In genomic region chr11:31481057-31481340, GRCm38 (mm10) we compare ENCODE assay signal across 17 mouse cellular contexts.
"Had no signal": no experiment of that assay in that cellular context is flagged by ENCODE, and none has a peak within 500 bp of the region (broad histone marks: within the 10 kb centered on the region; RNA-seq: fewer than 3 reads in every experiment).

No protein-coding gene starts in this region.

- H3K9ac ChIP-seq: intestine, embryonic 15.5 days; limb, embryonic 12.5 days; liver, embryonic 13.5 days; liver, postnatal 0 days; neural tube, embryonic 13.5 days had no signal

- H3K36me3 ChIP-seq: intestine, embryonic 15.5 days; limb, embryonic 12.5 days; liver, embryonic 13.5 days; neural tube, embryonic 13.5 days had no signal

- H3K9me3 ChIP-seq: intestine, embryonic 15.5 days; limb, embryonic 12.5 days; liver, embryonic 13.5 days; megakaryocyte, embryonic 14.5 days; neural tube, embryonic 13.5 days had no signal

- H3K27me3 ChIP-seq: intestine, embryonic 15.5 days; limb, embryonic 12.5 days; liver, embryonic 13.5 days; megakaryocyte, embryonic 14.5 days; neural tube, embryonic 13.5 days had no signal

- H3K4me3 ChIP-seq: intestine, embryonic 15.5 days; layer of hippocampus, adult 2 months; limb, embryonic 12.5 days; liver, embryonic 13.5 days; neural tube, embryonic 13.5 days had no signal

- DNase-seq: kidney, adult 18-20 months; kidney, postnatal 10 days; kidney, postnatal 4 days; liver; liver, embryonic 13.5 days; liver, postnatal 0 days; midbrain, embryonic 14.5 days; right cerebral cortex, postnatal 4 days; spleen, adult 18-20 months; thymus, adult 18-20 months; thymus, postnatal 14 days had no signal

- ATAC-seq: intestine, embryonic 15.5 days; liver, postnatal 0 days had no signal

- H3K4me2 ChIP-seq: intestine, embryonic 15.5 days; limb, embryonic 12.5 days; liver, embryonic 13.5 days; neural tube, embryonic 13.5 days had no signal

- H3K4me1 ChIP-seq: intestine, embryonic 15.5 days; limb, embryonic 12.5 days; neural tube, embryonic 13.5 days had no signal

- H3K27ac ChIP-seq: intestine, embryonic 15.5 days; layer of hippocampus, adult 2 months; limb, embryonic 12.5 days; liver, embryonic 13.5 days; macrophage; neural tube, embryonic 13.5 days had no signal
